Mouse (Mus musculus) myocyte (in vitro differentiated cells): ENCODE data around the gene Dctpp1. TPM values are rescaled to one million over a fixed set of nuclear protein-coding genes. Genes with fewer than 3 reads are reported as not detected.

Experiments
- H3K27me3 ChIP-seq: one replicate; pipeline ENCODE4 v1.6.1; 2011; ENCODE audit not compliant: control insufficient read depth, insufficient read depth, insufficient read length
- H3K36me3 ChIP-seq: one replicate; pipeline ENCODE4 v1.6.1; 2011; ENCODE audit not compliant: control insufficient read depth, insufficient read depth
- H3K4me2 ChIP-seq: one replicate; pipeline ENCODE4 v1.6.1; 2011; ENCODE audit warnings: low read depth, control low read depth
- H3K4me3 ChIP-seq: one replicate; pipeline ENCODE4 v1.5.1; 2011; ENCODE audit warnings: mild to moderate bottlenecking, control low read depth, moderate library complexity
- H3K79me2 ChIP-seq: one replicate; pipeline ENCODE4 v1.6.1; 2011; ENCODE audit not compliant: control insufficient read depth, insufficient read depth
- H3ac ChIP-seq: one replicate; pipeline ENCODE4 v1.6.1; 2011; ENCODE audit not compliant: control insufficient read depth, insufficient read length
- CEBPB ChIP-seq: IDR thresholded peaks from 2 replicates; pipeline ENCODE4 v1.6.1; 2011; ENCODE audit warnings: mild to moderate bottlenecking, moderate library complexity; ENCODE audit not compliant: poor library complexity, insufficient read depth, severe bottlenecking
- E2F4 ChIP-seq: IDR thresholded peaks from one replicate; pipeline ENCODE4 v1.6.1; 2011; ENCODE audit warnings: mild to moderate bottlenecking, control low read depth, moderate library complexity; ENCODE audit not compliant: insufficient read depth
- MAX ChIP-seq: IDR thresholded peaks from one replicate; pipeline ENCODE4 v1.6.1; 2011; ENCODE audit warnings: low read depth, mild to moderate bottlenecking, control low read depth
- MYOD1 ChIP-seq, 3 experiments: IDR thresholded peaks; one replicate each; pipeline ENCODE4 v1.6.1; 2011; ENCODE audit warnings: control low read depth in 2 of 3, low read depth in 2 of 3, mild to moderate bottlenecking in 2 of 3, moderate library complexity in 1 of 3; ENCODE audit not compliant: insufficient read length in 2 of 3, control insufficient read depth in 1 of 3
- MYOG ChIP-seq, 3 experiments: IDR thresholded peaks; one replicate each; pipeline ENCODE4 v1.6.1; 2011; ENCODE audit warnings: control low read depth in 2 of 3, low read depth in 2 of 3, mild to moderate bottlenecking in 2 of 3; ENCODE audit not compliant: insufficient read length in 2 of 3, control insufficient read depth in 1 of 3, insufficient read depth in 1 of 3
- POLR2A ChIP-seq: IDR thresholded peaks from one replicate; pipeline ENCODE4 v1.6.1; 2011; ENCODE audit warnings: low read depth, mild to moderate bottlenecking, control low read depth, moderate library complexity; ENCODE audit not compliant: insufficient read length
- POLR2AphosphoS2 ChIP-seq: IDR thresholded peaks from one replicate; pipeline ENCODE4 v1.6.1; 2011; ENCODE audit warnings: low read depth, control low read depth; ENCODE audit not compliant: insufficient read length
- REST ChIP-seq: IDR thresholded peaks from one replicate; pipeline ENCODE4 v1.6.1; 2011; ENCODE audit warnings: mild to moderate bottlenecking, control low read depth, moderate library complexity; ENCODE audit not compliant: insufficient read depth, insufficient read length
- SRF ChIP-seq: IDR thresholded peaks from one replicate; pipeline ENCODE4 v1.6.1; 2011; ENCODE audit warnings: low read depth; ENCODE audit not compliant: control insufficient read depth, insufficient read length
- TCF12 ChIP-seq: IDR thresholded peaks from one replicate; pipeline ENCODE4 v1.6.1; 2011; ENCODE audit warnings: mild to moderate bottlenecking, control low read depth; ENCODE audit not compliant: poor library complexity, insufficient read depth, severe bottlenecking
- TCF3 ChIP-seq: IDR thresholded peaks from one replicate; pipeline ENCODE4 v1.6.1; 2011; ENCODE audit warnings: low read depth, control low read depth; ENCODE audit not compliant: insufficient read length
- USF1 ChIP-seq: IDR thresholded peaks from one replicate; pipeline ENCODE4 v1.6.1; 2011; ENCODE audit warnings: low read depth, mild to moderate bottlenecking, control low read depth, moderate library complexity
- polyA plus RNA-seq: library from polyadenylated mRNA; unstranded; fragments of >200 nt; fragmentation: generic; extraction: Trizol; gene quantifications from one replicate; pipeline ENCODE4 v1.2.1, GENCODE M21; 2012; ENCODE audit warnings: missing spikeins

The Dctpp1 gene
- polyA plus RNA-seq, 1 experiment: 76.9 TPM

DNA sequence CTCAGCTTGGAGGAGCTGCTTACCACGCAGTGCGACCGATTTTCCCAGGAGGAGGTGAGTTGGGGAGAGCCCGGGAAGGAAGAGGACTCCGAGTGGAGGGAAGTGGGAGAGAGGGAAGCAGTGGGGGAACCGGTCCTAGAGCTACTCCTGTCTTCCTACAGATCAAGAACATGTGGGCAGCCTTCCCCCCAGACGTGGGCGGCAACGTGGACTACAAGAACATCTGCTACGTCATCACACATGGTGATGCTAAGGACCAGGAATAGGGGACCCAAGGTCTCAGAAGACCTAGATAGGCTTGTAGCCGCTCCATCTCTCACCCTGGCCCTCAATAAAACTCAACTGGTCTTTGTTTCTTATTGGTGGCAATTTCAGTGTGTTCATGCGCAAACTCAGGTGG, 46.6 kb downstream of the Dctpp1 start:
- H3ac ChIP-seq: no peak overlapping the region
- H3K36me3 ChIP-seq: no peaks in the 10 kb centered on the region
- TF ChIP-seq POLR2A (peak; percentile 57), POLR2AphosphoS2 (peak; percentile 85), MAX (no peak)
- peak overlapping the region; percentile 66 for H3K4me2 ChIP-seq
- H3K27me3 ChIP-seq: no peaks in the 10 kb centered on the region
- peaks cover 8% of the 10 kb centered on the region for H3K79me2 ChIP-seq
- H3K4me3 ChIP-seq: peak overlapping the region; percentile 60

DNA sequence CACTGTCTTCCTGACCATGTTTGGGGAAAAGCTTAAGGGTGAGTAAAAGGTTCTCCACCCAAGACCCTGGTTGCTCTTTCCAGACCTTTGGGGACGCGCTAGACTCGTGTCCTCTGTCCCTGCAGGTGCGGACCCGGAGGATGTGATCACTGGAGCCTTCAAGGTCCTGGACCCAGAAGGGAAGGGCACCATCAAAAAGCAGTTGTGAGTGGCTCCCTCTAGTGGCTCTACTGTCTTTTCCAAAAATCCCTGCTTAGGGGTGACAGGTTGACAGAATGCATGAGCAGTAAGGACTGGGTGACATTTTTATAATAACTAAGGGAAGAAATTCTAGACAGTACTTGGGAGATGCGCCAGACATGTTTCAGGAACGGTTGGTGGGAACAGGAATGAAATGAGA, 47.0 kb downstream of the Dctpp1 start:
- peak overlapping the region; percentile 60 for H3K4me3 ChIP-seq

DNA sequence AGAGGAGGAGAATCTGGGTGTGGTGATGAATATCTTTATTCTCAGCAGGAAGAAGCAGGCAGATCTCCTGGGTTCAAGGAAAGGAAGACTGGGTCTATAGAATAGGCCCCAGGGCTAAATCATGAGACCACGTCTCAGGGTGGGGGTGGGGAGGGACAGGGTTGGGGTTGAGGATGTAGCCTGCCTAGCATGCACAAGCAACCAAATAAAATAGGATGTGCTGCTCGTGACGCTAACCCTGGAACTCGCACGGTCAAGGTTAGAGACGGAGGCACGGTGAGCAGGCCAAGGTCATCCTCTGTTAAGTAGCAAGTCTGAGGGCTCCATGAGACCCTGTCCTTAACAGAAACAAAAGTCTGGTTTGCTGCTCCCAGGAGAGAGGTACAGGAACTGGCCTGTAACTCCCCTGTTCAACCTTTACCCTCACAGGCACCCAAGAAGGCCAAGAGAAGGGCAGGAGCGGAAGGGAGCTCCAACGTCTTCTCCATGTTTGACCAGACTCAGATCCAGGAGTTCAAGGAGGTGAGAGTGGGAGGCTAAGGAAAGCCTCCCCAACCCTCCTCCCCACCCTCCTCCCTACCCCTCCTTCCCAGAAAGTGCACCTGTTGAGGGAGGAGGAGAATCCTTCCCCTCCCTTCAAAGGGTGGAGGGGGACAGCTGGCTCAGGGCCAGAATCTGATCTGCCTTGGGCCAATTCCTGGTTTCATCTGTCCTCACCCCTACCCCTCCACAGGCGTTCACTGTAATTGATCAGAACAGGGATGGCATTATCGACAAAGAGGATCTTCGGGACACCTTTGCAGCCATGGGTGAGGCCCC, 47.9 kb downstream of the Dctpp1 start:
- Histone ChIP-seq H3ac (no peak overlapping the region), H3K4me3 (peak overlapping the region; percentile 60), H3K36me3 (no peaks in the 10 kb centered on the region), H3K27me3 (no peaks in the 10 kb centered on the region), H3K4me2 (peak overlapping the region; percentile 66), H3K79me2 (peaks cover 12% of the 10 kb centered on the region)
- TF ChIP-seq POLR2AphosphoS2 (peak; percentile 83), MAX (no peak), MYOD1 (IDR thresholded peaks at IDR 0.05; ENCODE audit: control insufficient read depth in 1 of 3, insufficient read length in 2 of 3, low read depth in 2 of 3) (peak; percentile 45 to 90 (median 56)), MYOG (IDR thresholded peaks at IDR 0.05; ENCODE audit: control insufficient read depth in 1 of 3, insufficient read depth in 1 of 3, insufficient read length in 2 of 3, low read depth in 2 of 3) (peak in 1 of 3 experiments; percentile 76), USF1 (no peak), TCF12 (no peak), POLR2A (peak; percentile 64), E2F4 (no peak)

More for the DNA sequence above, 47.0 kb downstream of the Dctpp1 start:
- H3K27me3 ChIP-seq: no peaks in the 10 kb centered on the region
- peaks cover 8% of the 10 kb centered on the region for H3K79me2 ChIP-seq
- H3K4me2 ChIP-seq: peak overlapping the region; percentile 66
- no peaks in the 10 kb centered on the region for H3K36me3 ChIP-seq
- TF ChIP-seq MYOG (IDR thresholded peaks at IDR 0.05; ENCODE audit: control insufficient read depth in 1 of 3, insufficient read depth in 1 of 3, insufficient read length in 2 of 3, low read depth in 2 of 3): no peak
- peak; percentile 46 for TF ChIP-seq POLR2AphosphoS2
- no peak for TF ChIP-seq REST
- TF ChIP-seq CEBPB: no peak
- TF ChIP-seq POLR2A: no peak
- no peak for TF ChIP-seq USF1
- H3ac ChIP-seq: no peak overlapping the region

DNA sequence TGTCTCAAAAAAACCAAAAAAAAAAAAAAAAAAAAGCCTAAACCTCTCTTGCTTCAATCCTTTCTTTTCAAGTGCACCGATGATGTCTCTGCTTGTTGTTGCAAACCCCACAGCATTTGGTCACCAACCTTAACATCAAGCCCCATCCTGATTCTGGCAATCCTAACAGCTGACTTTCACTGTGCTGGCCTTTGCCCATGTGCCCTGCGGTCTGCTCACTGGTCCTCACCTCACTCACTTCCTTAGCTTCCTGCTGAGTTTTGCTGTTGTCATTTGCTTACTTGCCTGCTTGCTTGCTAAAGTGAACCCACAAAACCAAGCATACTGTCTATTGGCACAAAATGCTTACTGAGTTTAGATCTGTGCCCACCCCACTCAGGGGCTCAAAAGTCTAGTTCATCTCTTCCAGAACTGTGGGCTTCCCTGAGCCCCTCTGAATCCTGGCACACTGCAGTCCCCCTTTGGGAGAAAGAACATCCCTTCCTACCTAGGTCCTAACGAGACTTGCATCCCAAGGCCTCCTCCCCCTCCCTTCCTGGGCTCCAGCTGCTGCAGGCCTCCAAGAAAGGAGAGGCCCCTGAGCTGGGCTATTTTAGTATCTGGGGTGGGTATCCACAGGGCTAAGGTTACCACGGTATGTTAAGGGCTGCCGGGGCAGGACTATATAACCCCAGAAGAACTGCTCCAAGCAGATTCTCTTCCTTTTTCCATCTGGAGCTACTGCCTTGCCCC, 49.3 kb downstream of the Dctpp1 start:
- H3K36me3 ChIP-seq: no peaks in the 10 kb centered on the region
- peaks cover 27% of the 10 kb centered on the region for H3K79me2 ChIP-seq
- no peaks in the 10 kb centered on the region for H3K27me3 ChIP-seq
- peak overlapping the region; percentile 60 for H3K4me3 ChIP-seq
- peak overlapping the region; percentile 68 for H3K4me2 ChIP-seq
- H3ac ChIP-seq: no peak overlapping the region
- TF ChIP-seq MYOD1 (IDR thresholded peaks at IDR 0.05; ENCODE audit: control insufficient read depth in 1 of 3, insufficient read length in 2 of 3, low read depth in 2 of 3) (peak; percentile 43 to 75 (median 63)), POLR2A (peak; percentile 31), MYOG (IDR thresholded peaks at IDR 0.05; ENCODE audit: control insufficient read depth in 1 of 3, insufficient read depth in 1 of 3, insufficient read length in 2 of 3, low read depth in 2 of 3) (peak; percentile 31 to 89 (median 68)), POLR2AphosphoS2 (peak; percentile 44), REST (no peak), TCF12 (peak; percentile 61), MAX (no peak), E2F4 (no peak)

DNA sequence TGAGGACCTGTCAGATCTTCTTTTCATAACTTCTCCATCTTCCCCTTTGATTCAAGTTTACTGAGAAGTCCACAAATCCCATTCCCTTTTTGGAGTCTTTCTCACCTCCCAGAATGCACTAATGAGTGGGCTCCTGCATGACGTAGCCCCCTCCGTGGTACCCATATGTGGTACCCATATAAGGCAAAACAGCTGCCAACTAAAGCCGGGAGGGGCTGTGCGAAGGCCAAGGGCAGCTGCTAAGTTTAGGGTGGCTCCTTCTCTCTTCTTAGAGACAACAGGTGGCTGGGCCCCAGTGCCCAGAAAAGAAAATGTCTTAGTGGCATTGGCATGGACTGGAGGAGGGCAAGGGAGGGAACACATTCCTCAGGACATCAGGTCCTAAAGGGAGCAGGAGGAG, 50.2 kb downstream of the Dctpp1 start:
- peak overlapping the region; percentile 60 for H3K4me3 ChIP-seq
- TF ChIP-seq E2F4 (no peak), USF1 (no peak), SRF (peak; percentile 99), MYOD1 (IDR thresholded peaks at IDR 0.05; ENCODE audit: control insufficient read depth in 1 of 3, insufficient read length in 2 of 3, low read depth in 2 of 3) (peak; percentile 91 to 97 (median 92)), TCF3 (peak; percentile 55), TCF12 (peak; percentile 95), REST (no peak), CEBPB (no peak), MAX (no peak), POLR2A (peak; percentile 37), POLR2AphosphoS2 (no peak), MYOG (IDR thresholded peaks at IDR 0.05; ENCODE audit: control insufficient read depth in 1 of 3, insufficient read depth in 1 of 3, insufficient read length in 2 of 3, low read depth in 2 of 3) (peak; percentile 80 to 97 (median 92))

More for the DNA sequence above, 50.2 kb downstream of the Dctpp1 start:
- no peaks in the 10 kb centered on the region for H3K27me3 ChIP-seq
- no peak overlapping the region for H3ac ChIP-seq
- H3K36me3 ChIP-seq: no peaks in the 10 kb centered on the region
- peaks cover 34% of the 10 kb centered on the region for H3K79me2 ChIP-seq
- peak overlapping the region; percentile 68 for H3K4me2 ChIP-seq
